Mouse (Mus musculus) ovary, postnatal 36 days (tissue): Measurements from ENCODE around the gene Slc4a3.
A peak's percentile ranks its signal among the peaks of the same experiment; 100 is the strongest.

ENCODE experiments used
- DNase-seq: peaks from one replicate; pipeline ENCODE4 v3.0.0; 2022; ENCODE audit warnings: low spot score, mixed read lengths

The Slc4a3 gene

GRCm38 (mm10) chr1:75521321-75522031 is 24.6 kb upstream of the Slc4a3 start, which contains the start of gene Stk11ip:
Stk11ip (plus strand) TSS chr1:75521529.
- peak; percentile 90 for DNase-seq

DNA sequence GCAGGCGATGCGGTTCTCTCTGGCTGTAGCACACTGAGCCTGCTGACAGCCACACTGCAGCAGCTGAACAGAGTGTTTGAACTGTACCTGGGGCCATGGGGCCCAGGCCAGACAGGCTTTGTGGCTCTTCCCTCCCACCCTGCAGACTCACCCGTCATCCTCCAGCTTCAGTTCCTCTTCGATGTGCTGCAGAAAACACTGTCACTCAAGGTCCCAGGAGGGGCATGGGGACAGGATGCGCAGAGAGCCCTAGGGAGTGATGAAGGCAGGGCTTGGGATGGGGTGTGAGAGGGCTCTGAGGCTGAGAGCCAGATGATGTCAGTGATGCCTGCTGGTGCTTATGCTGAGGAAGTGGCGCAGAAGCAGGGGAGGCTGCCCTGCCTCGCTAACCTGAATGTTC is 21.4 kb upstream of the Slc4a3 start:
- no peak for DNase-seq

- DNase-seq, result no peak
Observed at GRCm38 (mm10) chr1:75530546-75530945, 15.5 kb upstream of the Slc4a3 start.

DNA sequence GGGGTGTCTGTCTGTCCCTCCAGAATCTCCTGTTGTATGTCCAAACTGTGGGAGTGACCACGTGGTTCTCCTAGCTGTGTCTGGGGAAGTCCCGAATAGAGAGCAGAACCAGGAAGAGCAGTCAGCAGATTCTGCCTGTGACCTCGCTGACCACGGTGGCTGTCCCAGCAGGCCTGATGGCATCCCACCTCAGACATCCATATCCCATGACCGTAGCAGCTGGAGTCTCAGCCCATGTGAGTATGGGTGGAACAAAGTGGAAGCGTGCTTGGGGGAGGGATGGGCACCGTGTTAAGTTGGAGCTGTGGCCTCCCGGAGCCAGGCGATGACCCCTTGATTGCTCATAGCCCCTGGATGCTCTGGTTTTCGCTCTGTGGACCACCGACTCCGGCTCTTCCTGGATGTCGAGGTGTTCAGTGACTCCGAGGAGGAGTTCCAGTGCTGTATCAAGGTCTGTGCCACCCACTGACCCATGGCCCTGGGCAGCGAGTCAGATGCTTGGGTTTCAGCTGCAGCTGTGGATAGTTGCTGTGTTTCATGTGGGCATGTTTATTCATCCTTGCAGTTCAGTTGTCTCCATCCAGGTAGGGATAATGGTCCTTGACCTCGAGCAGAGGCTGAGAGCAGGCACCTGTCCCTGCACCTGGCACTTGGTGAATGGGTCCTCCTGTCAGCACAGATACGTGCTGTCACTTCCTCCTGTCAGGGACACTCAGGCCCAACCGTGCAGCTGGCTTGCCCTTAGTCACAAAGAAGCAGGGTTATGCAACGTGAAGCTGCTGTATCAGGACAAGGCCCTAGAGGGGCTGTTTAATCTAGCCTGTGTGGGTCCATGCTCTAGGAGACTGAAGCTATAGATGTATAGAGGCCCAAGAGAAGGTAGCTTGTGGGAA is 13.5 kb upstream of the Slc4a3 start:
- no peak for DNase-seq

DNA sequence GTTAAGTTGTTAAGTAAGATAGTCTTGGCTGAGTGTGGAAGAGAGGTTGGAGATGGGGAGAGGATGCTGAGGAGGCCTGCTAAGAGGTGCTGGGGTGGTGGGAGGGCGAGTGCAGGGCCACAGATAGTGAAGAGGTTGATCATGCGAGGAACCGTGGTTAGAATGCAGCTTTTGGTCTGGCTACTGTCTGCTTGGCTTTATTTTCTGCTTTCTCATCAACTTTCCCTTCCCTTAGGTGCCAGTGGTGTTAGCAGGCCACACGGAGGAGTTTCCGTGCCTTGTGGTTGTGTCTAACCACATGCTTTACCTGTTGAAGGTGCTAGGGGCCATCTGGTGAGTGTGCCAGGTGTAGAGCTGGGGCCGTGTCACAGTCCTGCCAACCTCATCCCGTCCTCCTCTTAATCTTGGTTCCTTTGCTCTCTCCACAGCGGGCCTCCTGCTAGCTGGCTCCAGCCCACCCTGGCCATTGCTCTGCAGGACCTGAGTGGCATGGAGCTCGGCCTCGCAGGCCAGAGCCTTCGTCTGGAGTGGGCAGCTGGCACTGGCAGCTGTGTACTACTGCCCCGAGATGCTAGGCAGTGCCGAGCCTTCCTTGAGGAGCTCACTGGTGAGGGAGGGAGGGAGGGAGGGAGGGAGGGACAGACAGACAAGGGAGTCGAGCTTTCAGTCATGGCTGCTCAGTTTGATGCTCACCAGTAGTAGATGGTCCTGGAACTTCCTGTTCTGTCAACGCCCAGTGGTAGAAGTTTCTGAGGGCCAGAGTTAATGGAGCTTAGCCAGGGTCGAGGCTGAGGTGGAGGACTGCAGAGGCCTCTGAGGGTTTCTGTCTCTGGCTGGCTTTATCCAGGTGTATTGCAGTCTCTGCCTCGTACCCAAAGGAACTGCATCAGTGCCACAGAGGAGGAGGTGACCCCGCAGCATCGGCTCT is 12.5 kb upstream of the Slc4a3 start:
- no peak for DNase-seq

GRCm38 (mm10) chr1:75537587-75537986 is 8.5 kb upstream of the Slc4a3 start:
- DNase-seq, result no peak

DNA sequence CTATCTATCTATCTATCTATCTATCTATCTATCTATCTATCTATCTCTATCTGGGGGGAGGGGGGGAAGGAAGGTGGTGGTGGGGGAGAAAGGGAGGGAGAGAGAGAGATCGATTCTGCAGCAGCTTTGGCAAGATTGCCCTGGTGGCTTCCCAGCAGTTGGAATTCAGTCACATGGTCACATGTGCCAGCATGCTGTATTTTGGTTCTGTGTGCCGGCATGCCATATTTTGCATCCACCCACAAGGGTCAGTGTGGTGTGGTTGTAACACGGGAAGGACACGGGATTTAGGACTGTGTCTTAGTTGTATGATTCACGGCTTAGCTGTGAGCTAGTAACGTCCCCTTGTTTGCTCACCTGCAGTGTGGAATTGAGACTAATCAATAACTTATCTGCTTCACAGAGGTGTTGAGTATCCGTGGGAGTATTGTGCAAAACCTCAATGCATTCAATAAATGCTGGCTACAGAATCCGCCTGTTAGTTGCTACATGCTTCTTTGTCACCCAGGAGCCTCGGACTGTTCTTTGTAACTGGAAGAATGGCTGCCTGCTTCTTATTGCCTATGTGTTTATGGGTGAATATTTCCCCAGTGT is 7.4 kb upstream of the Slc4a3 start:
- DNase-seq, result no peak

DNA sequence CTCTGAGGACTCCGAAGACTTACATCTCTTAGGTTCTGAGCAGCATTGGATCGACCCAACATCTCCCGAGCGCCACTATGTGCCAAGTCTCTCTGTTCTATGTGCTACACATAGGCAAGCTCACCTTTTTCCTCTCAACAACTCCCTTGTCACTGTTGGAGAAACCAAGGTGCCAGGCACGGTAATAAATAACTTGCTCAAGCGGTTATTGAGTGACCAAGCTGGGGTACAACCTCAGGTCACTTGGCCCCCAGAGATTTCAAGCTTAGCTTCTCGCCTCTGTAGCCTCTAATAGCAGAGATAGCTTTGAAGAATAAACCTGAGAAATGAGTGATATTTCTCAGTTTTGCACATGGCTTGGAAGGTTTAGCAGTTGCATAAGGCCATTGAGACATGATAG is 4.6 kb upstream of the Slc4a3 start:
- no peak for DNase-seq

GRCm38 (mm10) chr1:75544351-75544750 is 1.7 kb upstream of the Slc4a3 start:
- no peak for DNase-seq

GRCm38 (mm10) chr1:75547351-75547750 is 1.3 kb downstream of the Slc4a3 start:
- DNase-seq, result no peak

DNA sequence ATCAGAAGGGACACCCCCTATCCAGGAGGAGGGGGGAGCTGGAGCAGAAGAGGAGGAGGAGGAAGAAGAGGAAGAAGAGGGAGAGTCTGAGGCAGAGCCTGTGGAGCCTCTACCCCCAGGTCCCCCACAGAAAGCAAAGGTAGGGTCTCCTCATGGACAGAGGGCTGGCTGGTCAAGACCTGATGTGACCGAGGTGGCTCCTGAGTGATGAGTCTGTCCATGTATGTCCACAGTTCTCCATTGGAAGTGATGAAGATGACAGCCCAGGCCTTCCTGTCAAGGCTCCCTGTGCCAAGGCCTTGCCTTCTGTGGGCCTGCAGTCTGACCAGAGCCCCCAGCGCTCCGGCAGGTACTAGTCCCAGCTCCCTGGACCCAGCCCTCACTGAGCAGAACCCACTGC is 2.0 kb downstream of the Slc4a3 start:
- DNase-seq, result no peak

- no peak for DNase-seq
Observed at GRCm38 (mm10) chr1:75548871-75549270, 2.8 kb downstream of the Slc4a3 start.

GRCm38 (mm10) chr1:75549289-75550279 is 3.5 kb downstream of the Slc4a3 start:
- DNase-seq, result no peak

DNA sequence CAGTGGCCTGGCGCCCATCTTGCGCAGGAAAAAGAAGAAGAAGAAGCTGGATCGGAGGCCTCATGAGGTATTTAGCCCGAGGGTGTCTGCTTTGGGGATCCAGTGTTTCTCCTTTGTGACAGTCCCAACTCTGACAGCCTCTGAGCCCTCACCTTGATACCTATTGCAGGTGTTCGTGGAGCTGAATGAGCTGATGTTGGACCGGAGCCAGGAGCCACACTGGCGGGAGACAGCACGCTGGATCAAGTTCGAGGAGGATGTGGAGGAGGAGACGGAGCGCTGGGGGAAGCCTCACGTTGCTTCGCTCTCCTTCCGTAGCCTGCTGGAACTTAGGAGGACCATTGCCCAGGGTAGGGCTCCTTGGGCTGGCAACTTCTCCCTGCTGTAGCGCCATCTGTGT is 4.5 kb downstream of the Slc4a3 start:
- DNase-seq, result no peak

DNA sequence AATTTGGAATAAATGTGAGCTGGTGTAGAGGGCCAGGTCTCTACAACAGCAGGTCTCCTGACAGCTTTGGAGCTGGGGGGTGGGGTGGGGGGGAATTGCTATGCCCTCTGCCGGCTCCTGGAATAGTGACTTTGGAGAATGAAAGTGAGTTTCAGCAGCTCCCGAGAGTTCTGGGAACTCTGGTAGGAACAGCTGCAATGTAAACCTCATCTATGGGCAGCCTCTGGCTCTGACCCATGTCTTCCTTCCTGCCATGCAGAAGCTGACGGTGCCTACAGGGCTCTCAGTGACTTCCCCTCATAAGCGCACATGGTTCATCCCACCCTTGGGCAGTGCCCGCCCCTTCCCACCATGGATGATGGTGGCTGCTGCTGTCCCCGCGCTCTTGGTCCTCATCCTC is 9.6 kb downstream of the Slc4a3 start:
- no peak for DNase-seq

GRCm38 (mm10) chr1:75556143-75556781 is 10.2 kb downstream of the Slc4a3 start:
- DNase-seq, result no peak

DNA sequence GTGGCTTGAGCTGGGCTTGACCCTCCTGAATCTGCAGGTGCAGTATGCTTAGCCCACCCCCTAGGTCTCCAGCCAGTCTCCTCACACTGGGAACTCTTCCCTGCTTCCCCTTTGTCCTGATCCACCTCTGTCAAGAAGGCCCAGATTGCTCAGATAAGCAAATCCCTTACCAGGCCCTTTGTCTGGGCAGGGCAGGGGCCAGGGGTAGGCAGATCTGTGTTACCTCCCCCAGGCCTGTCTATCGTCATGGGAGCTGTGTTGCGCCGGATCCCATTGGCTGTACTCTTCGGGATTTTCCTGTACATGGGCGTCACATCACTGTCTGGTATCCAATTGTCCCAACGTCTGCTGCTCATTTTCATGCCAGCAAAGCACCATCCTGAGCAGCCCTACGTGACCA is 11.0 kb downstream of the Slc4a3 start:
- DNase-seq, result no peak

DNA sequence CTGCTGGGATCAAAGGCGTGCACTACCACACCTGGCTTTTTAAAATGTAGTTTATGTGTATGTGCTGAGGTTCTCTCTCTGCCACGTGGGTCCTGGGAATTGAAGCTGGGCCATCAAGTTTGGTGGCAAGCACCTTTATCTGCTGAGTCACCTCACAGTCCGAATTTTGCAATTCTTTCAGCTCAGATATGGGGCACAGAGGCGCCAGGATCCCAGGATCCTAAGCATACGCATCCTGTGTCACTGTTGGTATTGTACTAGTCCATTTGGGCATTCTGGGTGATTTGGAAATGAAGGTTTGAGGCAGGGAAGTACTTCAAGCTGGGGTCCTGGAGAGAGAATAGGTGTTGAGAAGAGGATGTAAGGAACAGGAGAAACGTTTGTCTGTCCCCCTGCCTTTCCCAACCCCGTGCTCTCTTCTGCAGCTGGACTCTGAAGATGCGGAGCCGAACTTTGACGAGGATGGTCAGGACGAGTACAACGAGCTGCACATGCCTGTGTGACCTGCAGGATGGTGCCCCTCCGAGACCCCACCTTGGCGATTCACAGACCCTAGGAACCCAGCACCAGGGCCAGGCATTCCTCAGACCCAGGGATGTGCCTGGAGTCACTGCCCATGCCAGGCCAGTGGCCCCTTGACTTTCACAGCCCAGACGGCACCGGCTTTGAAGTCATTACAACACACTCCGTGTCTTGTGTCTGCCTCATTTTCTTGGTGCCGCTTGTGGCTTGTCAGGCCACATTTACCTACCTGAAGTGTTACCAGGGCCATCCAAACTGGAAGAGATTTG is 12.5 kb downstream of the Slc4a3 start:
- no peak for DNase-seq

DNA sequence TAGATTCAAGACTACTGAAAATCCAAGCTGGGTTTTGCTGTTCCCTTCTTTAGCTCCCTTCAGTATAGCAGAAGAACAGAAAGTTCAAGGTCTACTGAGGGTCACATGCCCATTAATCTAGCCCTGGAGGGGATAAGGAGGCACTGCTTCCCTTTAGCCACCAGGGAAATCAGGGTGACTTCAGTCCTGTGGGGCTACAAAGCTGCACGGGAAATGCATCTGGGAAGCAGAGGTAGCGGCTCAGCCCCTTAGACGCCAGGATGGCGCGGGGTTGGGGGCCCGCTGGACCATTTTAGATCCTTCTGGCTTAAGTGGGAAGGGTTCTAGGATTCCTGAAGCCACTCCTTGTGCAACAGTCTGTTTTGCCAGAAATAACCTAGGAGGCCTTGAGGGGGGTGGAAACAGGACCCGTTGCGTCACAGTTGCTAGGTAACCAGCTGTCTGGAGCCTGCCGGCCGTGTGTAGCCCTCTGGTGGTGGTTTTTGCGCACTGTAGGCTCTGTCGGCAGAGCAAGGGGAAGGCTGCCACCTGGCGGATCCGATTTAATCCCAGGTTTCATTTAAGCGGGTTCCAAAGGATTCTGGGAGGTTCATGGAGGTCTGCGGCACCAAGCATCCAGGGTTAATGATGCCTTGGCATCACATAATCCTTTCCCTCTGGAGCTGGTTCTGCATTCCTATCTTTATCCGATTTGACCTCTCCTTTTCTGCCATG is 13.3 kb downstream of the Slc4a3 start:
- DNase-seq, result peak; percentile 93
